Mouse (Mus musculus) embryonic stem cell, embryonic (primary cell): ENCODE measurements at regions not wholly inside any gene's neighbourhood (a gene's known extent, or its start where the extent isn't known, plus 50 kb on each side); places are given as distances from the start of the nearest gene placed in this dataset.
"Not testable (repeated sequence)": the region's sequence is repeated elsewhere in the genome, so short reads cannot be mapped to it uniquely, and the experiment has no call there.

Experiments
- CTCF ChIA-PET, 4 experiments: fragments of 300-600 bp in 2 of 4; fragments of 350-600 bp in 2 of 4; sonication (Branson Sonifier 250); formaldehyde crosslinking; loops; one replicate each; lab custom pipeline; 2022; ENCODE audit warnings: inconsistent platforms in 2 of 4; lab: Charles Lee
- POLR2A ChIA-PET, 4 experiments: fragments of 300-600 bp in 2 of 4; fragments of 350-600 bp in 2 of 4; sonication (Branson Sonifier 250); formaldehyde crosslinking; loops; one replicate each; lab custom pipeline; 2022; ENCODE audit warnings: antibody characterized with exemption in 4 of 4, inconsistent platforms in 1 of 4; lab: Charles Lee

DNA sequence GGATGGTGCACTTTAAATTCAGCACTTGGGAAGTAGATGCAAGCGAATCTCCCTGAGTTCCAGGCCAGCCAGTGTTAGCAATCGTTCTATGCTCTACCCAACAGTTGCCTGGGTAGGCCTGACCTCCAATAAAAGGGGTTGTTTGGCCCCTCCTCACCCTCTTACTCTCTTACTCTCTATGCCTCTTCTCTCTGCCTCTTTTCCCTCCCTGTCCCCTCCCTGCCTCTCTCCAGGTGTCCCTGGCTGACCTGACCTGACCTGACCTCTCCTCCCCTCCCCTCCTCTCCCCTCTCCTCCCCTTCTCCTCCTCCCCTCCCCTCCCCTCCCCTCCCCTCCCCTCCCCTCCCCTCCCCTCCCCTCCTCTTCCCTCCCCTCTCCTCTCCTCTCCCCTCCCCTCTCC lies 63.0 kb upstream of the Chd2 start:
- ChIA-PET POLR2A (interaction anchor here (0.6 to 8.9 kb wide), 21 partner anchors 10 to 112 kb away, joined by 3 to 161 read pairs (median 9); no protein-coding TSS in a partner anchor), CTCF (interaction anchor here in 1 of 4 experiments (1.0 kb wide), 1 partner anchor 31 kb away, joined by 3 read pairs; no protein-coding TSS in a partner anchor)

DNA sequence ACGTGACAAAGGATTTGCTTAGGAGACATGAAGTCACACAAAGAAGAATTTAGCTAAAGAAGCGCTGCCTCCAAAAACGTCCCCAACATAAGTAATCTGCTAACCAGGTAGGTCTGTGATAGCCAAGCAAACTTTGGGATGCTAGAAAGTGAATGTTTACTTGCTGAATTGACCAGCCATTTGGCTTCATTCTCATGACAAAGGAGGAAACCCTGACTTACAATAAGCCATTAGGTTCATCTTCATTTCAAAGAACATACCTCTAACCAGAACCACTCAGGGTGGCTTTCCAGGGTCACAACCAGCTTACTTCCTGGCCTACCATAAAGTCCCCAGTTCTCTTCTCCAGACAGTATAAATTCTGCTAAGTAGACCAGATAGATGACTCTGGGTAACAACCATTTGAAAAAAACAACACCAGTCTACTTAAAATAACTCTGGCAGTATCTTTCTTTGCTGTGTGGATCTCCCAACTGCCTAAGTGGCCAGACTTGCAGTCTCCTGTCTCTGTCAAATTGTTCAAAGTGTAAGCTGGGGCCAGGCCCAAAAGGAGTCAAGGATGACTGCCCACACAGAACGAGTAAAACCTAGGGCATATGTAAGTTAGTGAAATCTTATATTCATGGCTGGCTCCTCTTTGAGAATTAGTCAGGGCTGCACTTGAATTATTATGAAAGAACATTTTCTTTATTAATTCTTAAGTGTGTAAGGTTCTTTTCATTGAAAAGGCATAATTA lies 61.4 kb upstream of the Chd2 start:
- ChIA-PET CTCF (interaction anchor here in 3 of 4 experiments (0.5 to 1.5 kb wide), 4 partner anchors 11 to 62 kb away, joined by 3 to 4 read pairs (median 3); partner anchors contain the start of gene Chd2 (in 1 of the 3)), POLR2A (interaction anchor here (0.6 to 8.9 kb wide), 57 partner anchors 8 to 1369 kb away, joined by 3 to 161 read pairs (median 4); partner anchors contain the start of gene Chd2 (in 3 of the 4))

DNA sequence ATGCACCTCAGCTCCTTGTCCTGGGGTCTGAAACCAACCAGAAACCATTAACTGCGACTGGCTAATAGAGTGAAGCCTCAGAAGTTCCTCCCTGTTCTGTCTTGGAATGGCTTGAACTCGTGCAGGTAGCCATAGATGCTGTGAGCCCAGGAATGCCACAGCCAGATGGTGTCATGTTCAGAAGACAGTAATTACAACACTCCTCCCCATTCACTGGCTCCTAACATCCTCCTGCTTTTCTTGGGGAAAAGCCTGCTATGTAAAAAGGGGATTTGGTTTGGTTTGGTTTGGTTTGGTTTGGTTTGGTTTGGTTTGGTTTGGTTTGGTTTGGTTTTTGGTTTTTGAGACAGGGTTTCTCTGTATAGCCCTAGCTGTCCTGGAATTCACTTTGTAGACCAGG lies 59.7 kb upstream of the Chd2 start:
- POLR2A ChIA-PET, result interaction anchor here (0.6 to 8.9 kb wide), 13 partner anchors 9 to 60 kb away, joined by 3 to 161 read pairs (median 9); partner anchors contain the start of gene Chd2 (in 1 of the 4)
- CTCF ChIA-PET, result no interaction called here

DNA sequence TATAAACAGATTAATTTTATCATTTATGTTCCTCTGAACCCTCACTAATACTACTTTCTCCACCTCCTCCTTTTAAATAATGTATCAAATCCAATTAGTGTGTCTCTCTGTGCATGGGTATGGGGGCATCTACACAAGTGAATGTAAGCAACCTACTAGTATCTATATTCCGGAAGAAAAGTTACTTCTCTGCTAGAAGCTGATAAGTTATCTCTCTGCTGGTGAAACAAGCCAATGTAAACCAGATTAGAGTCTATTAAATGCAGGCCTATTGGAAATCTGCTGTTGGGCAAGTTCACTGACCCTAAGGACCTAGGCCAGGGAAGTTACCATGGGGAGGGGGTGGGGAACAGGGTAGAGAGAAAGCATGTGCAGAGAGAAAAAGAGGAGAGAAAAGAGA lies 59.1 kb upstream of the Chd2 start:
- CTCF ChIA-PET, result no interaction called here
- POLR2A ChIA-PET, result interaction anchor here (0.6 to 8.9 kb wide), 9 partner anchors 12 to 43 kb away, joined by 3 to 161 read pairs (median 7); no protein-coding TSS in a partner anchor

DNA sequence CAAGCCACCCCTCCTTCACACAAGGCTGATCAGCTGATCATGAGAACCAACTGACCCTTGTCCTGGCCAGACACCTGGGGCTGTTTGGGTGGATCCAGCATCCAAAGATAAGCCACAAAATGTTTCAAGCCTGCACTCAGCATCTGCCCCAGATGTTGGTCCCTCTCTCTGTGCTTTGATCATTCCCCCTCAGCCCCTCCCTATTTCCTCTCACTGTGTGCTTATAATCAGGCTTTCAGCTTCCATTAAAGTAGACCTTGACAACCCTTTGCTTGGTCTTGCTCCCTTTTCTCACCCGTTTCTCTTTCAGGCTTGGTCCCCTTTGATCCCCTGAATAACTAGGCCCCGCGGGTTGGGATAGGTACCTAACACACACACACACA lies 58.4 kb upstream of the Chd2 start:
- CTCF ChIA-PET, result not testable (repeated sequence)
- POLR2A ChIA-PET, result interaction anchor here in 3 of 4 experiments (0.7 to 8.9 kb wide), 4 partner anchors 11 to 183 kb away, joined by 3 to 161 read pairs (median 6); no protein-coding TSS in a partner anchor

- POLR2A ChIA-PET, result interaction anchor here in 3 of 4 experiments (0.7 to 8.9 kb wide), 3 partner anchors 11 to 184 kb away, joined by 4 to 161 read pairs (median 7); no protein-coding TSS in a partner anchor
- CTCF ChIA-PET, result no interaction called here
Measured at GRCm38 (mm10) chr7:73599354-73600002, 57.8 kb upstream of the Chd2 start.

- POLR2A ChIA-PET, result no interaction called here
Measured at GRCm38 (mm10) chr7:73597968-73598367, 56.3 kb upstream of the Chd2 start.

DNA sequence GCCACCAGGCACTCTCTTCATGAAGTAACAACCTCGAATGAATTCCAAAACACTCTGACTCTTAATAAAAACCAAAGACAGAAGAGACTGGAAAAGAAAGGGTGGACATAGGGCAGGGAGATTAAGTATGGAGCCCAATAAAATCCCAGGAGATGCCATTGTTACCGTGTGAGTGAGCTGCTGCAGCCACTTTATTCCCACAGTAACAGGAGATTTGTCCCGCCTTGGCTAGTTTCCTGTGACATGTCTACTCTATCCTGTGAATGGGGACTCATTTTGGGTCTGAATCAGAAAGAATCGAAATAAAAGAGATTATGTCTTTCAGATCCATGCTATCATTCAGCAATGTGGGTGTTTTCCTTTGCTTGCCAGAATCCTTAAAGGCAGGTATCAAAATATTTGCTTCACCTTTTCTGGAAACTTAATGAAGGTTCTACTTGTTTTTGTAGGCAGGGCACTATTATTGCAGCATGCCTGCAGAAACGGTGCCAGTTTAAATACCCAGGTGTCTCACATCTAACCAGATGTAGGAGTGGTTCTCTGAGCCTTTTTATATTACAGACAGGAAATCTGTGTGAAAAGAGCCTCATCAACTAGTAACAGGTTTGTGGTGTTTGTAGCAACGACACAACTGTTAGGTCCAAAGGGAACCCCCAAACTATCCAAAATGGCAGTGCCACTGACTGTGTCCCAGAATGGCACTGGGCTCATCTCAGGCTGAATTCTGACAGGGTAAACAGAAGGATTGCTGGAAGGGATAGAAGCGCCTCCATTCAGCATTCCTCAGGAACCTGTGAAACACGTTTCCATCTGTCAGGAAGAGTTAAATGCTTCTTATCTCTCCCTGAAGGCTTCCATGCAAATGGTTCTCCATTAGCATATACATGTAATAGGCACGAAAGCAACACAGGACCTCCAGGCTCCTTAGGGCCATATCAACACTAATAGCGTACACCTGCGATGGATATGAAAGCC lies 55.5 kb upstream of the Chd2 start:
- ChIA-PET CTCF (no interaction called here), POLR2A (no interaction called here)

More at GRCm38 (mm10) chr7:73597968-73598367, 56.3 kb upstream of the Chd2 start:
- CTCF ChIA-PET, result no interaction called here

- ChIA-PET CTCF (no interaction called here), POLR2A (interaction anchor here in 2 of 4 experiments (1.5 to 4.7 kb wide), 7 partner anchors 7 to 39 kb away, joined by 7 to 19 read pairs (median 8); no protein-coding TSS in a partner anchor)
Measured at GRCm38 (mm10) chr7:73596415-73596814, 54.8 kb upstream of the Chd2 start.

DNA sequence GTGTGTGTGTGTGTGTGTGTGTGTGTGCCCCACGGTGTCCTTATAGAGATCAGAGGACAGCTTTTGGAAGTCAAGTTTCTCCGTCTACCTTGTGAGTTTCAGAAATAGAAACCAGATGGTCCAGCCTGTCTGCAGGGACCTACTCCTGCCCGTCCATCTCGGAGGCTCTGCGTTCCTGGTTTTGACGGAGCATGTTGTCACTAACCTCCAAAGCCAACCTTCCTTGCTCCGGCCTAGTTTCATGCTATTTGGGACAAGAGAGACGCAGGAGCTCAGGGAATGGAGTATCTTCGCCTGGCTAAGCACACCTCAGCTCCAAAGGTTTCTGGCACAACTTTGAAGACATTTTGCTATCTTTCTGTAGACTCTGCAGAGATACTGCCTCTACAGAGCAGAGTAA lies 54.2 kb upstream of the Chd2 start:
- ChIA-PET CTCF (interaction anchor here in 2 of 4 experiments (0.6 to 1.2 kb wide), 3 partner anchors 37 to 196 kb away, joined by 3 to 4 read pairs (median 3); no protein-coding TSS in a partner anchor), POLR2A (interaction anchor here (0.6 to 4.7 kb wide), 41 partner anchors 8 to 79 kb away, joined by 3 to 19 read pairs (median 6); partner anchors contain the start of gene Chd2 (in 1 of the 4))

- ChIA-PET CTCF (interaction anchor here (0.5 to 1.2 kb wide), 8 partner anchors 10 to 196 kb away, joined by 3 to 6 read pairs (median 3); no protein-coding TSS in a partner anchor), POLR2A (interaction anchor here (0.6 to 4.7 kb wide), 53 partner anchors 8 to 1768 kb away, joined by 3 to 19 read pairs (median 6); partner anchors contain the start of gene Chd2 (in 1 of the 4))
Measured at GRCm38 (mm10) chr7:73595140-73595825, 53.7 kb upstream of the Chd2 start.

GRCm38 (mm10) chr7:73594492-73595139 lies 53.0 kb upstream of the Chd2 start:
- CTCF ChIA-PET, result interaction anchor here (0.5 to 1.2 kb wide), 8 partner anchors 10 to 195 kb away, joined by 3 to 6 read pairs (median 3); no protein-coding TSS in a partner anchor

DNA sequence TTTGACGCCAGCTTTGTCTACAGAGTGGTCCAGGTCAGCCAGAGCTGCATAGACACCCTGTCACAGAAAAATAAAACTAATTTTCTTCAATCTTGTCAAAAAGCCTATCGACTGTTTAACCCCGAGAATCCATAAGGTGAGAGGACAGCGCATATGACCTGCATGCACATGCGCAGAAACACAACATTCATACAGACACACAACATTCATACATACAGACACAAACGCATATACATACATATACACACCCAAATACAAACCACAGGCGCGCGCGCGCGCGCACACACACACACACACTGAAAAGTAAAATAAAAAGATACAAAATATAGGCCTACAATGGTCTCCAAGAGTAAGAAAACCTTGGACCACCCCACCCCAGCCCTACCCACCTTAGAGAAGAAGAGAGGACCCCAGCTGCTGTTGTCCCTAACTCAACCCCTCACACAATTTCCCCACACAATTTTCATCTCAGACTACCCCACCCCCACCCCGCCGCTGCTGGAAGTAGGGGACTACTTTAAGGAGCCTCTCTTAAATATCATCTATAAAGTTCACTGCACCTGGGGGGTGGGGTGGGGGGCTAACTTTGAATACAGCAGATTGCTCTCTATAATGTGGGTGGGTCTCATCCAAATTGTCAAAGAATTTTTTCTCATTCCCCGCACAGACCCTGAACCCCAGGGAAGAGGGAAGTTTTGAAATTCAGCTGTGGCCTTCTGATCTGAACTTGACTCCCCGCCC lies 52.2 kb upstream of the Chd2 start:
- CTCF ChIA-PET, result interaction anchor here in 1 of 4 experiments (0.7 kb wide), 1 partner anchor 70 kb away, joined by 3 read pairs; no protein-coding TSS in a partner anchor
- POLR2A ChIA-PET, result interaction anchor here in 3 of 4 experiments (0.7 to 4.7 kb wide), 15 partner anchors 9 to 298 kb away, joined by 3 to 19 read pairs (median 11); no protein-coding TSS in a partner anchor

More at GRCm38 (mm10) chr7:73594492-73595139, 53.0 kb upstream of the Chd2 start:
- POLR2A ChIA-PET, result interaction anchor here (0.6 to 4.7 kb wide), 50 partner anchors 9 to 1767 kb away, joined by 3 to 19 read pairs (median 6); no protein-coding TSS in a partner anchor

- ChIA-PET POLR2A (interaction anchor here in 3 of 4 experiments (0.6 to 5.2 kb wide), 13 partner anchors 10 to 52 kb away, joined by 3 to 27 read pairs (median 5); partner anchors contain the start of gene Chd2 (in 1 of the 3)), CTCF (interaction anchor here in 3 of 4 experiments (0.6 to 1.4 kb wide), 4 partner anchors 10 to 775 kb away, joined by 3 to 6 read pairs (median 4); no protein-coding TSS in a partner anchor)
Measured at GRCm38 (mm10) chr7:73592857-73593256, 51.2 kb upstream of the Chd2 start.
